Mouse (Mus musculus): ENCODE measurements around the gene Cdx2. TPM values are rescaled to one million over a fixed set of nuclear protein-coding genes. Genes with fewer than 3 reads are reported as not detected.

Gene Cdx2
- polyA plus RNA-seq, 1 experiment from 2014 or later: not detected

GRCm38 (mm10) chr5:147269926-147270672 lies 37.0 kb downstream of the Cdx2 start, which contains the start of gene Pdx1:
Gene Pdx1, plus strand, starts transcription at chr5:147269959.
- ATAC-seq (ENCODE audit: insufficient number of reproducible peaks, low FRiP score): peak; percentile 57; the same call in 1 of the 2 replicates
- 1% methylated on average over 44 of the region's 44 CpGs for WGBS
- no peaks in the 10 kb centered on the region for H3K36me3 ChIP-seq
- H3K27me3 ChIP-seq (replicated peaks): peaks cover 94% of the 10 kb centered on the region
- H3K9me3 ChIP-seq (replicated peaks): no peaks in the 10 kb centered on the region
- no peak within 1 kb of the TSS for H3K9ac ChIP-seq
- H3K4me3 ChIP-seq: peak within 1 kb of the TSS; percentile 22
- peaks cover 15% of the 10 kb centered on the region for H3K4me1 ChIP-seq (replicated peaks)
- H3K4me2 ChIP-seq: peak within 1 kb of the TSS; percentile 50
- H3K27ac ChIP-seq (ENCODE audit: poor library complexity, severe bottlenecking): no peak within 1 kb of the TSS

GRCm38 (mm10) chr5:147269371-147269770 lies 37.7 kb downstream of the Cdx2 start:
- Histone ChIP-seq H3K9ac (no peak overlapping the region), H3K27ac (ENCODE audit: poor library complexity, severe bottlenecking) (no peak overlapping the region), H3K36me3 (no peaks in the 10 kb centered on the region), H3K4me2 (no peak overlapping the region), H3K4me3 (no peak overlapping the region), H3K4me1 (replicated peaks) (peaks cover 12% of the 10 kb centered on the region), H3K27me3 (replicated peaks) (peaks cover 91% of the 10 kb centered on the region), H3K9me3 (replicated peaks) (no peaks in the 10 kb centered on the region)
- no peak for ATAC-seq (ENCODE audit: insufficient number of reproducible peaks, low FRiP score)
- WGBS: 8% methylated on average over 6 of the region's 6 CpGs

DNA sequence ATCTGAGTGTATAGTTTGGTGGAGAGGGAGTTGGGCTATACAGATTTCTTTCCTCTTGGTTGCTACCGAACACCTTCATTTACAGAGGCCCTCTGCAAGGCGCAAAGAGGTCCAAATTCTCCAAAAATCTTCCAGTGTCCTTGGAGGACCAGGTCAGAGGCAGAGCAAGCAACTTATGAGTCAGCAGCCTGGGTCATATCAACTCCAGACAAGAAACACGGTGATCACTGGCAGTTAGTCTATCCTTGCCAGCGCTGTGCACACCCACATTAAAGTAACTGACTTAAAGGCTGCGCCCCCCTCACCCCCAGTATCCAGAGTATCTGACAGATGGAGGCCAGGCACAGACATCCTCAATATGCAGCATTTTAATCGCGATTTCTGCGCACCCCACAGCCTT lies 38.3 kb downstream of the Cdx2 start:
- WGBS: 7% methylated on average over 8 of the region's 8 CpGs
- Histone ChIP-seq H3K4me3 (no peak overlapping the region), H3K9me3 (replicated peaks) (no peaks in the 10 kb centered on the region), H3K4me1 (replicated peaks) (peaks cover 11% of the 10 kb centered on the region), H3K9ac (no peak overlapping the region), H3K4me2 (no peak overlapping the region), H3K27ac (ENCODE audit: poor library complexity, severe bottlenecking) (no peak overlapping the region), H3K27me3 (replicated peaks) (peaks cover 91% of the 10 kb centered on the region), H3K36me3 (no peaks in the 10 kb centered on the region)
- no peak for ATAC-seq (ENCODE audit: insufficient number of reproducible peaks, low FRiP score)

GRCm38 (mm10) chr5:147267434-147267833 lies 39.6 kb downstream of the Cdx2 start:
- no peaks in the 10 kb centered on the region for H3K36me3 ChIP-seq
- H3K4me1 ChIP-seq (replicated peaks): peaks cover 11% of the 10 kb centered on the region
- no peak for ATAC-seq (ENCODE audit: insufficient number of reproducible peaks, low FRiP score)
- H3K27me3 ChIP-seq (replicated peaks): peaks cover 90% of the 10 kb centered on the region
- H3K9me3 ChIP-seq (replicated peaks): no peaks in the 10 kb centered on the region
- H3K4me3 ChIP-seq: no peak overlapping the region
- no peak overlapping the region for H3K27ac ChIP-seq (ENCODE audit: poor library complexity, severe bottlenecking)
- 11% methylated on average over 6 of the region's 6 CpGs for WGBS
- no peak overlapping the region for H3K9ac ChIP-seq
- H3K4me2 ChIP-seq: no peak overlapping the region

- Histone ChIP-seq H3K27ac (ENCODE audit: poor library complexity, severe bottlenecking) (no peak overlapping the region), H3K27me3 (replicated peaks) (peaks cover 66% of the 10 kb centered on the region), H3K4me3 (no peak overlapping the region), H3K9me3 (replicated peaks) (no peaks in the 10 kb centered on the region), H3K4me1 (replicated peaks) (no peaks in the 10 kb centered on the region), H3K4me2 (no peak overlapping the region), H3K36me3 (no peaks in the 10 kb centered on the region), H3K9ac (no peak overlapping the region)
- 15% methylated on average over 4 of the region's 4 CpGs for WGBS
- no peak for ATAC-seq (ENCODE audit: insufficient number of reproducible peaks, low FRiP score)
These were observed 43.1 kb downstream of the Cdx2 start for GRCm38 (mm10) chr5:147263945-147264344.

GRCm38 (mm10) chr5:147261899-147262541 lies 45.0 kb downstream of the Cdx2 start:
- ATAC-seq (ENCODE audit: insufficient number of reproducible peaks, low FRiP score): no peak
- Histone ChIP-seq H3K27ac (ENCODE audit: poor library complexity, severe bottlenecking) (no peak overlapping the region), H3K9ac (no peak overlapping the region), H3K4me2 (no peak overlapping the region), H3K36me3 (no peaks in the 10 kb centered on the region), H3K9me3 (replicated peaks) (no peaks in the 10 kb centered on the region), H3K27me3 (replicated peaks) (peaks cover 47% of the 10 kb centered on the region), H3K4me3 (no peak overlapping the region), H3K4me1 (replicated peaks) (no peaks in the 10 kb centered on the region)
- WGBS: 43% methylated on average over 11 of the region's 11 CpGs

DNA sequence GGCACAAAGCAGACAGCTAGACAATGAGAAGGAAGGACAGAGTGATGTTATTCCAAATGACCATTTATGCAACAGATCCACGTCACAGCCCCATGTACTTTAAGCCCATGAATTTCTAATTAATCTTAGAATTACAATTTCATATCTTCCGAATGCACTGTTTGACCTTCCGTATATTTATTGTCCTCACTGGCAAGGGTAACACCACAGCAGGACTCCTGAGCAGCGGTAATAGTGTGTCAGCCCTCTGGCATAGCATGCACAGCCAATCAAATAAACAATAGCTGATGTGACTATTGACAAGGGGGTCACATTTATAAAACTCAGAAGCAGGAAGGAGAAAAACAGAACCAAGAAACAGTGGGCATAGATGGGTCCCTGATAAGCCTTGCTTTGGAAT lies 46.3 kb downstream of the Cdx2 start:
- no peak for ATAC-seq (ENCODE audit: insufficient number of reproducible peaks, low FRiP score)
- H3K27me3 ChIP-seq (replicated peaks): peaks cover 39% of the 10 kb centered on the region

GRCm38 (mm10) chr5:147260189-147260588 lies 46.9 kb downstream of the Cdx2 start:
- Histone ChIP-seq H3K9ac (no peak overlapping the region), H3K27me3 (replicated peaks) (peaks cover 34% of the 10 kb centered on the region), H3K9me3 (replicated peaks) (no peaks in the 10 kb centered on the region), H3K4me1 (replicated peaks) (no peaks in the 10 kb centered on the region), H3K27ac (ENCODE audit: poor library complexity, severe bottlenecking) (no peak overlapping the region), H3K4me3 (no peak overlapping the region), H3K4me2 (no peak overlapping the region), H3K36me3 (no peaks in the 10 kb centered on the region)
- 88% methylated on average over 1 of the region's 1 CpGs for WGBS
- no peak for ATAC-seq (ENCODE audit: insufficient number of reproducible peaks, low FRiP score)

More for the DNA sequence above, 46.3 kb downstream of the Cdx2 start:
- WGBS: 78% methylated on average over 4 of the region's 4 CpGs
- Histone ChIP-seq H3K9me3 (replicated peaks) (no peaks in the 10 kb centered on the region), H3K9ac (no peak overlapping the region), H3K4me1 (replicated peaks) (no peaks in the 10 kb centered on the region), H3K27ac (ENCODE audit: poor library complexity, severe bottlenecking) (no peak overlapping the region), H3K4me3 (no peak overlapping the region), H3K4me2 (no peak overlapping the region), H3K36me3 (no peaks in the 10 kb centered on the region)

Small RNA genes within 50 kb of the gene (microRNA-seq; reads per million reads assigned to microRNA genes)
- gene Mir7k: not detected

Other genes with a start within 250 kb of the Cdx2 start
- 14.0 and 14.3 TPM in 2 replicates for gene Lnx2, start 230.7 kb downstream of the Cdx2 start, polyA plus RNA-seq (2016; fragmentation: Nextera tagmentation; extraction: Ambion mirVana)
- 91.3 and 94.0 TPM in 2 replicates for gene Polr1d, start 230.2 kb downstream of the Cdx2 start, polyA plus RNA-seq (2016; fragmentation: Nextera tagmentation; extraction: Ambion mirVana)
- gene Gsx1, start 118.6 kb downstream of the Cdx2 start, polyA plus RNA-seq (2016; fragmentation: Nextera tagmentation; extraction: Ambion mirVana): not detected in 2 replicates
- not detected in 2 replicates for gene Pdx1, start 37.3 kb downstream of the Cdx2 start, polyA plus RNA-seq (2016; fragmentation: Nextera tagmentation; extraction: Ambion mirVana)
- gene Urad, start 15.2 kb upstream of the Cdx2 start, polyA plus RNA-seq (2016; fragmentation: Nextera tagmentation; extraction: Ambion mirVana): not detected in 2 replicates
- 0.20 TPM in 1 of 2 replicates, not detected in the other for gene Flt3, start 93.2 kb upstream of the Cdx2 start, polyA plus RNA-seq (2016; fragmentation: Nextera tagmentation; extraction: Ambion mirVana)
- gene Pan3, start 122.9 kb upstream of the Cdx2 start, polyA plus RNA-seq (2016; fragmentation: Nextera tagmentation; extraction: Ambion mirVana): 46.3 and 46.5 TPM in 2 replicates

Data from heart, embryonic 12.5 days (tissue).